Mouse (Mus musculus) CD8-positive naive resting alpha-beta T cell, adult 2 months (primary cell): ENCODE measurements around the gene Gm10974.
A peak's percentile ranks its signal among the peaks of the same experiment; 100 is the strongest.

Experiments used
- DNase-seq, 2 experiments: peaks; one replicate each; pipeline ENCODE4 v3.0.0; 2022; ENCODE audit warnings: low read depth in 2 of 2, low spot score in 2 of 2

Gm10974 gene

GRCm38 (mm10) chr7:66358461-66358860 lies 7.2 kb upstream of the Gm10974 start:
- DNase-seq = no peak

- no peak for DNase-seq
Measured at GRCm38 (mm10) chr7:66359044-66359443, 6.7 kb upstream of the Gm10974 start.

- no peak for DNase-seq
Measured at GRCm38 (mm10) chr7:66364491-66364890, 1.2 kb upstream of the Gm10974 start.

GRCm38 (mm10) chr7:66365411-66365810 lies 294 bp upstream of the Gm10974 start:
- no peak for DNase-seq

GRCm38 (mm10) chr7:66369071-66369933 lies 3.6 kb downstream of the Gm10974 start:
- DNase-seq = no peak

- DNase-seq = no peak
Measured at GRCm38 (mm10) chr7:66369934-66370445, 4.3 kb downstream of the Gm10974 start.

- no peak for DNase-seq
Measured at GRCm38 (mm10) chr7:66370970-66371369, 5.3 kb downstream of the Gm10974 start.

GRCm38 (mm10) chr7:66373391-66373790 lies 7.7 kb downstream of the Gm10974 start:
- DNase-seq = no peak

GRCm38 (mm10) chr7:66375736-66376135 lies 10.0 kb downstream of the Gm10974 start:
- no peak for DNase-seq

- no peak for DNase-seq
Measured at GRCm38 (mm10) chr7:66376560-66376959, 10.9 kb downstream of the Gm10974 start.

GRCm38 (mm10) chr7:66384213-66384612 lies 18.5 kb downstream of the Gm10974 start:
- no peak for DNase-seq

- no peak for DNase-seq
Measured at GRCm38 (mm10) chr7:66384891-66385290, 19.2 kb downstream of the Gm10974 start.

GRCm38 (mm10) chr7:66385826-66386225 lies 20.1 kb downstream of the Gm10974 start:
- DNase-seq = no peak

GRCm38 (mm10) chr7:66386411-66386810 lies 20.7 kb downstream of the Gm10974 start:
- no peak for DNase-seq

GRCm38 (mm10) chr7:66387419-66387812 lies 21.7 kb downstream of the Gm10974 start:
- no peak for DNase-seq

GRCm38 (mm10) chr7:66387813-66388521 lies 22.3 kb downstream of the Gm10974 start, which contains the start of gene Lrrk1:
Lrrk1 (minus strand) TSS chr7:66388350.
- no peak for DNase-seq

- peak in 1 of 2 experiments; percentile 2 for DNase-seq
Measured at GRCm38 (mm10) chr7:66388621-66389532, 23.2 kb downstream of the Gm10974 start.

- DNase-seq = no peak
Measured at GRCm38 (mm10) chr7:66397288-66397687, 31.6 kb downstream of the Gm10974 start.

GRCm38 (mm10) chr7:66401605-66402004 lies 35.9 kb downstream of the Gm10974 start:
- no peak for DNase-seq

- DNase-seq = no peak
Measured at GRCm38 (mm10) chr7:66402876-66403275, 37.2 kb downstream of the Gm10974 start.

GRCm38 (mm10) chr7:66404141-66404540 lies 38.4 kb downstream of the Gm10974 start:
- DNase-seq = no peak
